Comparison of ENCODE assay signal across 8 mouse cellular contexts in the genomic region with DNA sequence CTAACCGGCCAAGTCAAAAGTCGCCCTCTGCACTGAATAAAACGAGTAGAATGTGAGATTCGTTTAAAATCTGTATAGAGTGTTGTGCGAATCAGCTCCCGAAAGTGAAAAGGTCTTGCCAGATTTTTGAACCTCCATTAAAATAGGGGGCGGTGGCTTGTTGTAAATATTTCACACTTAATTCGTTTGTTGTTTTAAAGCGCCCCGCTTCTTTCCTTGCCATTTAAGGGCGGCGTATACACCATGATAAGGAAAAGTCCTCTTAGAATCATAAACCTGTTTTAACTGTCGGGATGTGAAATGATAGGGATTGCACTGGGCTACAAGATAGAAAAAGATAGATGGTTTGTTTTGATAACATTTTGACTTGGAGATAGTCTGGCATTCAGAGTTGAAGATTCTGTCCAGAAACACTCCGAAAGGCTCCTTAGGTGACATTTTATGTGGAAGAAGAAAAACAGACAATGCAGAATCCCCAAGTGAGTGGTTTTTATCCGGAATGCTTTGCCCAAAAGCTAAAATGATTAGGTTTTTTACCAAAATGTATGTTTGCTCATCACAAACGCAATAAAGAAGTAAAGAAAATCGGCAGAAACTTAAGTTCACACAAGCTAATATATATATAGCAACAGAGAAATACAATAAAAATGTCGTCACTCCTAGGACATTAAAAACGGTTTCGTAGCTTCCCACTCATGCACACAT. TPM values are rescaled to one million over a fixed set of nuclear protein-coding genes. Genes with fewer than 3 reads are reported as not detected.
DNase-seq lines count a peak whose midpoint lies in the region; ATAC-seq and TF ChIP-seq lines count a peak whose summit lies in the region.

No protein-coding gene starts in this region.

- H3K27ac ChIP-seq in testis, adult 2 months (ENCODE audit: control insufficient read depth, insufficient read depth, low read depth, low read length), result no peak overlapping the region
- no peak overlapping the region for H3K27ac ChIP-seq in stomach, postnatal 0 days (replicated peaks)

- peak overlapping the region; percentile 79 for H3K4me3 ChIP-seq in testis, adult 2 months (ENCODE audit: control insufficient read depth, low read depth, low read length)
- no peak overlapping the region for H3K4me3 ChIP-seq in stomach, postnatal 0 days (ENCODE audit: low read depth, low read length)

- peak; percentile 38 for DNase-seq in embryo, embryonic 11 days
- no peak for DNase-seq in embryo, embryonic 10 days (ENCODE audit: low spot score)
- DNase-seq in kidney, adult 9 months, result peak; percentile 26
- no peak for DNase-seq in kidney, postnatal 36 days
- DNase-seq in testis, postnatal 14 days (ENCODE audit: low spot score), result no peak
- DNase-seq in stomach, postnatal 0 days (ENCODE audit: low spot score), result no peak
- no peak for DNase-seq in thymus, adult 18-20 months

- no peak overlapping the region for H3K9ac ChIP-seq in stomach, postnatal 0 days (ENCODE audit: low read length)

- no peaks in the 10 kb centered on the region; the same call in 1 of the 2 replicates for H3K27me3 ChIP-seq in testis, adult 2 months (ENCODE audit: control insufficient read depth, insufficient read depth, low read length)
- peaks cover 22% of the 10 kb centered on the region; the same call in 1 of the 2 replicates for H3K27me3 ChIP-seq in stomach, postnatal 0 days (ENCODE audit: control insufficient read depth, insufficient read depth, low read length)

- TF ChIP-seq POLR2A in testis, adult 2 months (IDR thresholded peaks at IDR 0.05; ENCODE audit: control insufficient read depth, low read depth, low read length), result no peak

- H3K9me3 ChIP-seq in stomach, postnatal 0 days (ENCODE audit: control insufficient read depth, low read length), result no peaks in the 10 kb centered on the region

- no peaks in the 10 kb centered on the region for H3K36me3 ChIP-seq in testis, adult 2 months (ENCODE audit: control insufficient read depth, insufficient read depth, low read length)
- no peaks in the 10 kb centered on the region for H3K36me3 ChIP-seq in stomach, postnatal 0 days (ENCODE audit: control insufficient read depth, insufficient read depth, low read length)

- no peak overlapping the region for H3K4me2 ChIP-seq in stomach, postnatal 0 days (replicated peaks; ENCODE audit: low read depth)

- TF ChIP-seq CTCF in testis, adult 2 months (IDR thresholded peaks at IDR 0.05; ENCODE audit: control insufficient read depth, insufficient read depth, insufficient replicate concordance, low read depth, low read length), result no peak
- no peak for TF ChIP-seq CTCF in stomach, postnatal 0 days (IDR thresholded peaks at IDR 0.05; ENCODE audit: low read depth)

- ATAC-seq in stomach, postnatal 0 days (ENCODE audit: low FRiP score, low TSS enrichment), result no peak

- no peak for TF ChIP-seq EP300 in stomach, postnatal 0 days (optimal IDR thresholded peaks at IDR 0.05)

- H3K4me1 ChIP-seq in testis, adult 2 months (ENCODE audit: control insufficient read depth, insufficient read depth, low read length), result peaks cover 17% of the 10 kb centered on the region
- no peaks in the 10 kb centered on the region for H3K4me1 ChIP-seq in stomach, postnatal 0 days (replicated peaks; ENCODE audit: control insufficient read depth, insufficient read depth)

- WGBS in stomach, postnatal 0 days, result 3% methylated on average over 20 of the region's 20 CpGs

RNA-seq across cellular contexts. Expression of a gene that starts 2.6 kb away (rescaled TPM):
- 18.5 and 20.4 TPM in 2 replicates for polyA plus RNA-seq in testis, adult 2 months (2012; rRNA removed)
- not detected in 2 replicates for polyA plus RNA-seq in stomach, postnatal 0 days (2015; fragmentation: Nextera tagmentation; extraction: Ambion mirVana)

Comparison
In these comparisons a context has a peak if more than half of its experiments do, and no peak if none do; other contexts are left out.
1. DNase-seq: peak in embryo, embryonic 11 days (single experiment) and kidney, adult 9 months (single experiment); none in embryo, embryonic 10 days (single experiment), kidney, postnatal 36 days (0 of 2), testis, postnatal 14 days (single experiment), stomach, postnatal 0 days (single experiment) and thymus, adult 18-20 months (0 of 2).
2. RNA of a gene that starts 2.6 kb away (polyA plus RNA-seq): 18.5 to 20.4 TPM in testis, adult 2 months; not detected in stomach, postnatal 0 days; every median in the first group is over 10 times any median in the second.